ENCODE assay signal across 7 mouse cellular contexts in the genomic region with DNA sequence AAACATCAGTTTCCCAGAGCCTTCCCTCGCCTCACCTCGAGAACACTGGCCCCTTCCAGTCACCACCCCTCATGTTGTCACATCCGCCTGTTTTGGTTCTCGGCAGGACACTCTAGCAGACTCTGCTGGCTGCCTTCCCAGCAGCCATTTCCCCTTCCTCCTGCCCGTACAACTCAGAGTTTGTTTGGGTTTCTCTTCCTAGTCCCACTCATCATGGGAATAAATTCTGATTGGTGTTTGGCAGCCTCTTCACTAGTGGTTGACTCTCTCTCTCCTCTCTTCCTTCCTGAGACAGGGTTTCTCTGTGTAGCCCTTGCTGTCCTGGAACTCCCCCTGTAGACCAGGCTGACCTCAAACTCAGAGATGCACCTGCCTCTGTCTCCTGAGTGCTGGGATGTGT. TPM values are rescaled to one million over a fixed set of nuclear protein-coding genes. Genes with fewer than 3 reads are reported as not detected.
DNase-seq lines count a peak whose midpoint lies in the region; ATAC-seq lines count a peak whose summit lies in the region.

No protein-coding gene starts in this region.

- no peaks in the 10 kb centered on the region for H3K9me3 ChIP-seq in liver, embryonic 11.5 days (ENCODE audit: control insufficient read depth, low read length)

- H3K4me1 ChIP-seq in liver, embryonic 11.5 days (replicated peaks; ENCODE audit: control insufficient read depth, insufficient read depth, low read length): no peaks in the 10 kb centered on the region

- 0 out of 2 replicates have a peak, but pooled peaks have one; percentile 27 for ATAC-seq in erythroblast, adult 5-6 weeks (replicated peaks; ENCODE audit: low FRiP score, poor library complexity, severe bottlenecking)
- ATAC-seq in liver, embryonic 11.5 days (replicated peaks; ENCODE audit: low FRiP score): 0 out of 2 replicates have a peak, but pooled peaks have one; percentile 23
- ATAC-seq in neutrophil, adult 5-6 weeks (ENCODE audit: extremely low read depth, insufficient number of reproducible peaks, low FRiP score, poor library complexity, severe bottlenecking): peak; percentile 81

- peak overlapping the region; percentile 13; the same call in 1 of the 2 replicates for H3K4me2 ChIP-seq in liver, embryonic 11.5 days

- H3K4me3 ChIP-seq in liver, embryonic 11.5 days (ENCODE audit: low read depth, low read length): no peak overlapping the region

- WGBS in liver, embryonic 11.5 days: 26% methylated on average over 5 of the region's 5 CpGs

- H3K27ac ChIP-seq in liver, embryonic 11.5 days (ENCODE audit: low read depth, low read length): no peak overlapping the region

- DNase-seq in 416B (ENCODE audit: low read depth): peak; percentile 95
- peak; percentile 79 for DNase-seq in CD4-positive, CD25-positive, alpha-beta regulatory T cell, adult 2 months (ENCODE audit: low read depth, low spot score)
- DNase-seq in induced T-regulatory cell, adult 2 months (ENCODE audit: low read depth): peak; percentile 84
- no peak for DNase-seq in liver, embryonic 11.5 days (ENCODE audit: low spot score)
- DNase-seq in c-Kit-positive CD71-positive TER-119-positive erythroid progenitor cells, embryonic 14.5 days (ENCODE audit: low spot score): no peak

- H3K36me3 ChIP-seq in liver, embryonic 11.5 days (ENCODE audit: control insufficient read depth, insufficient read depth, low read length): no peaks in the 10 kb centered on the region

- no peak overlapping the region for H3K9ac ChIP-seq in liver, embryonic 11.5 days (ENCODE audit: low read depth, low read length)

- no peaks in the 10 kb centered on the region for H3K27me3 ChIP-seq in liver, embryonic 11.5 days (replicated peaks; ENCODE audit: control insufficient read depth, insufficient read depth, low read length)

RNA-seq across cellular contexts. Expression of a gene that starts 32.6 kb away (rescaled TPM):
- total RNA-seq in erythroblast, adult 5-6 weeks (2015; ENCODE audit: low replicate concordance): 230 and 271 TPM in 2 replicates
- total RNA-seq in erythroblast, adult 5-6 weeks (2017; ENCODE audit: low replicate concordance): 407 and 551 TPM in 2 replicates
- 21.6 and 22.5 TPM in 2 replicates for polyA plus RNA-seq in liver, embryonic 11.5 days (2014; fragmentation: Nextera tagmentation; extraction: Ambion mirVana)
- 125 and 134 TPM in 2 replicates for total RNA-seq in neutrophil, adult 5-6 weeks (2017)

RNA-seq across cellular contexts. Expression of a gene that starts 53.9 kb away (rescaled TPM):
- 6.3 and 17.7 TPM in 2 replicates for total RNA-seq in erythroblast, adult 5-6 weeks (2015; ENCODE audit: low replicate concordance)
- 5.5 and 12.5 TPM in 2 replicates for total RNA-seq in erythroblast, adult 5-6 weeks (2017; ENCODE audit: low replicate concordance)
- 64.6 and 68.5 TPM in 2 replicates for polyA plus RNA-seq in liver, embryonic 11.5 days (2014; fragmentation: Nextera tagmentation; extraction: Ambion mirVana)
- total RNA-seq in neutrophil, adult 5-6 weeks (2017): 21.9 and 24.6 TPM in 2 replicates

Comparison
In these comparisons a context has a peak if more than half of its experiments do, and no peak if none do; other contexts are left out.
1. DNase-seq: peak in 416B (single experiment), CD4-positive, CD25-positive, alpha-beta regulatory T cell, adult 2 months (single experiment) and induced T-regulatory cell, adult 2 months (single experiment); none in liver, embryonic 11.5 days (single experiment) and c-Kit-positive CD71-positive TER-119-positive erythroid progenitor cells, embryonic 14.5 days (single experiment).
2. ATAC-seq: peak in every context shown above with its lines; median percentile 81 in neutrophil, adult 5-6 weeks; 27 in erythroblast, adult 5-6 weeks; 23 in liver, embryonic 11.5 days.